Mouse (Mus musculus): Measurements from ENCODE around the gene Inpp5e.

- TF ChIP-seq CTCF (IDR thresholded peaks at IDR 0.05; ENCODE audit: borderline replicate concordance, insufficient read depth, low read length) (no peak), POLR2A (IDR thresholded peaks at IDR 0.05; ENCODE audit: low read depth, low read length) (no peak)
Measured at GRCm38 (mm10) chr2:26446671-26447070, 37.7 kb upstream of the Inpp5e start.

Measured in embryonic fibroblast, embryonic 13.5 days (primary cell).